Mouse (Mus musculus) testis, adult 2 months (tissue): Measurements from ENCODE around the gene Vmn1r222. TPM values are rescaled to one million over a fixed set of nuclear protein-coding genes. Genes with fewer than 3 reads are reported as not detected.
"Not testable (repeated sequence)": the region's sequence is repeated elsewhere in the genome, so short reads cannot be mapped to it uniquely, and the experiment has no call there.

ENCODE experiments used
- H3K27ac ChIP-seq: fragments of 200-500 bp; 2 replicates; pipeline ENCODE4 v1.5.1; 2012; ENCODE audit warnings: low read depth, low read length; ENCODE audit not compliant: control insufficient read depth, insufficient read depth
- H3K27me3 ChIP-seq: fragments of 200-500 bp; 2 replicates; pipeline ENCODE4 v1.6.1; 2012; ENCODE audit warnings: mild to moderate bottlenecking, low read length, moderate library complexity; ENCODE audit not compliant: control insufficient read depth, insufficient read depth
- H3K36me3 ChIP-seq: fragments of 200-500 bp; 2 replicates; pipeline ENCODE4 v1.6.1; 2012; ENCODE audit warnings: mild to moderate bottlenecking, low read length; ENCODE audit not compliant: control insufficient read depth, insufficient read depth
- H3K4me1 ChIP-seq: fragments of 200-500 bp; 2 replicates; pipeline ENCODE4 v1.6.1; 2012; ENCODE audit warnings: low read length; ENCODE audit not compliant: control insufficient read depth, insufficient read depth
- H3K4me3 ChIP-seq: fragments of 200-500 bp; 2 replicates; pipeline ENCODE4 v1.5.1; 2012; ENCODE audit warnings: low read depth, mild to moderate bottlenecking, low read length, moderate library complexity, mixed read lengths; ENCODE audit not compliant: control insufficient read depth
- CTCF ChIP-seq: fragments of 200-500 bp; IDR thresholded peaks from 2 replicates; pipeline ENCODE4 v1.5.1; 2012; ENCODE audit warnings: low read depth, mild to moderate bottlenecking, inconsistent platforms, low read length, moderate library complexity; ENCODE audit not compliant: control insufficient read depth, insufficient read depth, insufficient replicate concordance
- POLR2A ChIP-seq: fragments of 200-500 bp; IDR thresholded peaks from 2 replicates; pipeline ENCODE4 v1.6.1; 2012; ENCODE audit warnings: low read depth, mild to moderate bottlenecking, inconsistent platforms, low read length, moderate library complexity; ENCODE audit not compliant: control insufficient read depth
- polyA plus RNA-seq: library from polyadenylated mRNA; depleted of rRNA; stranded (reverse); fragments of >200 nt; gene quantifications from 2 replicates; pipeline ENCODE4 v1.2.3, GENCODE M21; 2012; rRNA removed

Gene Vmn1r222
- polyA plus RNA-seq, 1 experiment: not detected

DNA sequence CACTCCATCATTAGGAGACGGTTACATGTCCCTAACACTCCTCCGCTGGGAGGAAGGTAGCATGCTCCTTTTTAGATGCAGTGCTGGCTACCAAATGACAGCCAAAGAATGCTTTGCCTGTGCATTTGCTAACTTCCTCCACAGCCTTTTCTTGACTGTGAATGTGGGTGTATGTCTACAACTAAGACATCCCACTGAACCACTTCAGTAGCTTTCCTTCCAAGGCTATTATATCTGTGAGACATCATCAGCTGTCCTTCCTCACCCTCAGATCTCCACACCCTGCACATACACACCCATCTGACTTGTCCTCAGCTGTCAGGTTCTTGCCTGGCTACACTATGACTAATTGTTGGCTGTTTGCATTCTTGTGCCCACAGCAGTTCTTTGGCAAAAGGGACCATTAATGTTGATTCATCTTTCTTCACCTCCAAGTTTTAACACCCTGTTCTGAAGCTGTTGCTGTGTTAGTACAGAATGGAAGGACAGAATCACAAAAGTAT is 22.9 kb upstream of the Vmn1r222 start:
- no peak overlapping the region for H3K4me3 ChIP-seq
- no peaks in the 10 kb centered on the region for H3K36me3 ChIP-seq
- TF ChIP-seq POLR2A (no peak), CTCF (no peak)
- H3K27me3 ChIP-seq: no peaks in the 10 kb centered on the region
- no peaks in the 10 kb centered on the region for H3K4me1 ChIP-seq
- no peak overlapping the region for H3K27ac ChIP-seq

DNA sequence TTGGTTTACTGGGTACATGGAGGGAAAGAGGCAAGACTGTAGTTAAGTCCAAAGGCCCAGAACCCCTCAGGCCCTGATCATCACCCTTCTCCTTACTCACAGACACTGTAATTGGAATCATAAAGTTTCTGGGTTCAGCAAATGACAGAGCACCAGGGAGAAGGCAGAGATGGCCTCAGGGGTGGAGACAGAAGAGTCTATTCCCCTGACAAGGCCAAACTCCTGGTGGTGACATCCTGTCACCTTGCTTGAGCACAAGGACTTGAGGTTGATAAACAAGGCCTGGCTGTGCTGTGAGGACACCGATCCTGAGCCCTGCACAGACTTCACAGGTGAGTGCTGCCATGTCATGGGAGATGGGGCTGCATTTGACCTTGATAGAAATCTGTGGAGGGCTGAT is 11.1 kb upstream of the Vmn1r222 start, which contains the start of gene Vmn1r223:
Gene Vmn1r223 (plus strand): TSS at position 301 of the 400 bp plus-strand sequence.
- not testable (repeated sequence) for H3K4me3 ChIP-seq, H3K27me3 ChIP-seq, H3K4me1 ChIP-seq, H3K36me3 ChIP-seq, H3K27ac ChIP-seq

DNA sequence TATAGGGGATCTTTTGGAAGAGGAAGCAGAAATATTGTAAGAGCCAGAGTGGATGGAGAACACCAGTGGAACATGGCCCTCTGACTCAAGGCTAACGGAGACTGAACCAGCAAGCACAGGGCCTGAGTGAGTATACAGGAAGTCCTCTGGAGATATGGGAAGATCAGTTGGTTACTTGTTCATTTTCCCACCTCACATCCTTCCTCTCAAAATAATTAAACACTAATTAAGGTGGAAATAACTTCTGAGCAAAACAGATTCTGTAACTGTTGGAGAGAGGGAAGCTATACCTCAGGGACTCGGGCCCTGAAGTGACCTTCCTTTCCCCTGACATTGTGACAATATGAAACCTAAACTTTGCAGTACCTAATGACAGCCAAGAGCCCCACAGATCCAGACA is 21.9 kb downstream of the Vmn1r222 start, which contains the start of gene Vmn1r221:
Gene Vmn1r221 (plus strand): TSS at position 301 of the 400 bp plus-strand sequence.
- not testable (repeated sequence) for H3K4me3 ChIP-seq, H3K27me3 ChIP-seq, H3K27ac ChIP-seq, H3K36me3 ChIP-seq, H3K4me1 ChIP-seq

DNA sequence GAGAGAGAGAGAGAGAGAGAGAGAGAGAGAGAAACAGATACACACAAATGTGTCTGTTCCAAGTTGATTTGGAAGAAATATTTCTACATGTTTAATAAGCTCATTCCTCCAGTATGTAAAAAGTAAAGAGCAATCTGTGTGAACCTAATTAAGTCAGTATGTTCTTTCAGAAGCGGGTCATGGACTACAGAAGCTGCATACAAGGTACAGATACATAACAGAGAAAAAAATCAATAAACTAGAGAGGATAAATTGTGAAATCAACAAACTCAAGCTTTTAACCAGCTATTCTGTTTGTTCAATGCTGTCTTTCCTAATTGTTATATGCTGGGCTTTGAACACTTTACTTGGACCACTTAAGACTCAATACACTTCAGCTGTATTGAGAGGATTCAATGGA is 31.9 kb downstream of the Vmn1r222 start:
- not testable (repeated sequence) for H3K27ac ChIP-seq, H3K4me3 ChIP-seq, H3K27me3 ChIP-seq, H3K36me3 ChIP-seq, H3K4me1 ChIP-seq

DNA sequence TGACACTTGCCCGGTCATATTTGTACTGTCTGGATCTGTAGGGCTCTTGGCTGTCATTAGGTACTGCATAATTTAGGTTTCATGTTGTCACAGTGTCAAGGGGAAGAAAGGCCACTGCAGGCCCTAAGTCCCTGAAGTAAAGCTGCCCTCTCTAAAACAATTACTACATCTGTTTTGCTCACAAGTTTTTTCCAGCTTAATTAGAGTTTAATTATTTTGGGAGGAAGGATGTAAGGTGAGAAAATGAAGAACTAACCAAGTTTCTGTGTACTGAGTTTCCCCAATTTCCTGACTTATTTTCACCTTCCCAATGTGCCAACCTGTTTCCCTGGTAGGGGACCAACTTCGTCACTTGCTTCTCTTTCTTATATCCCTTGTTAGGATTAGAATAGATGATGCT is 47.9 kb downstream of the Vmn1r222 start, which contains the start of gene Vmn1r220:
Gene Vmn1r220 (minus strand): TSS at position 101 of the 400 bp plus-strand sequence.
- Histone ChIP-seq H3K4me1 (no peaks in the 10 kb centered on the region), H3K27me3 (no peaks in the 10 kb centered on the region), H3K27ac (no peak within 1 kb of the TSS), H3K36me3 (no peaks in the 10 kb centered on the region), H3K4me3 (no peak within 1 kb of the TSS)
- no peak for TF ChIP-seq POLR2A
- no peak for TF ChIP-seq CTCF

Other genes with a start within 250 kb of the Vmn1r222 start
- gene Vmn1r213, start 228.3 kb downstream of the Vmn1r222 start, polyA plus RNA-seq: not detected in 2 replicates
- not detected in 2 replicates for gene Vmn1r214, start 205.5 kb downstream of the Vmn1r222 start, polyA plus RNA-seq
- gene Vmn1r215, start 167.9 kb downstream of the Vmn1r222 start, polyA plus RNA-seq: not detected in 2 replicates
- gene Vmn1r217, start 117.7 kb downstream of the Vmn1r222 start, polyA plus RNA-seq: not detected in 2 replicates
- not detected in 2 replicates for gene Vmn1r218, start 102.8 kb downstream of the Vmn1r222 start, polyA plus RNA-seq
- not detected in 2 replicates for gene Vmn1r219, start 76.6 kb downstream of the Vmn1r222 start, polyA plus RNA-seq
- gene Vmn1r220, start 48.0 kb downstream of the Vmn1r222 start, polyA plus RNA-seq: not detected in 2 replicates
- not detected in 2 replicates for gene Vmn1r221, start 21.8 kb downstream of the Vmn1r222 start, polyA plus RNA-seq
- gene Vmn1r223, start 11.2 kb upstream of the Vmn1r222 start, polyA plus RNA-seq: not detected in 2 replicates
- gene Zfp322a, start 133.3 kb upstream of the Vmn1r222 start, polyA plus RNA-seq: 1.1 and 1.8 TPM in 2 replicates
- 2.0 TPM in 2 replicates for gene Abt1, start 187.9 kb upstream of the Vmn1r222 start, polyA plus RNA-seq
- 0.05 and 0.26 TPM in 2 replicates for gene Btn1a1, start 230.0 kb upstream of the Vmn1r222 start, polyA plus RNA-seq